Mouse (Mus musculus): ENCODE data around the gene Sez6l2.
"Not testable (repeated sequence)": the region's sequence is repeated elsewhere in the genome, so short reads cannot be mapped to it uniquely, and the experiment has no call there.

Sez6l2 gene

GRCm38 (mm10) chr7:126949793-126950646 lies at the start of gene Sez6l2:
Sez6l2 (plus strand) TSS chr7:126950563.
- peak; percentile 92 for DNase-seq

GRCm38 (mm10) chr7:126905590-126905989 lies 44.8 kb upstream of the Sez6l2 start:
- DNase-seq: no peak

- no peak for DNase-seq
Observed at GRCm38 (mm10) chr7:126914844-126915243, 35.5 kb upstream of the Sez6l2 start.

GRCm38 (mm10) chr7:126918356-126918755 lies 32.0 kb upstream of the Sez6l2 start:
- DNase-seq: not testable (repeated sequence)

- no peak for DNase-seq
Observed at GRCm38 (mm10) chr7:126919973-126920372, 30.4 kb upstream of the Sez6l2 start.

- DNase-seq: no peak
Observed at GRCm38 (mm10) chr7:126921563-126921962, 28.8 kb upstream of the Sez6l2 start.

GRCm38 (mm10) chr7:126922624-126923060 lies 27.7 kb upstream of the Sez6l2 start, which contains the start of gene Tmem219:
Tmem219 (minus strand) TSS chr7:126922917.
- DNase-seq: peak; percentile 42

GRCm38 (mm10) chr7:126923999-126924398 lies 26.4 kb upstream of the Sez6l2 start:
- DNase-seq: no peak

GRCm38 (mm10) chr7:126926299-126926698 lies 24.1 kb upstream of the Sez6l2 start:
- DNase-seq: no peak

- DNase-seq: peak; percentile 95
Observed at GRCm38 (mm10) chr7:126928384-126929037, 21.9 kb upstream of the Sez6l2 start, which contains the start of gene Kctd13. Kctd13 (plus strand) TSS chr7:126928879.

- no peak for DNase-seq
Observed at GRCm38 (mm10) chr7:126929046-126929445, 21.3 kb upstream of the Sez6l2 start.

GRCm38 (mm10) chr7:126932652-126933051 lies 17.7 kb upstream of the Sez6l2 start:
- no peak for DNase-seq

- DNase-seq: no peak
Observed at GRCm38 (mm10) chr7:126941171-126941570, 9.2 kb upstream of the Sez6l2 start.

- no peak for DNase-seq
Observed at GRCm38 (mm10) chr7:126941801-126942200, 8.6 kb upstream of the Sez6l2 start.

GRCm38 (mm10) chr7:126946530-126946929 lies 3.8 kb upstream of the Sez6l2 start:
- peak; percentile 59 for DNase-seq

- no peak for DNase-seq
Observed at GRCm38 (mm10) chr7:126948626-126949025, 1.7 kb upstream of the Sez6l2 start.

GRCm38 (mm10) chr7:126949403-126949792 lies 965 bp upstream of the Sez6l2 start, which contains the start of gene Asphd1:
Asphd1 (minus strand) TSS chr7:126949582.
- DNase-seq: no peak

GRCm38 (mm10) chr7:126950647-126951615 lies 568 bp downstream of the Sez6l2 start:
- DNase-seq: peak; percentile 33

GRCm38 (mm10) chr7:126951741-126952140 lies 1.4 kb downstream of the Sez6l2 start:
- DNase-seq: no peak

GRCm38 (mm10) chr7:126952646-126953045 lies 2.3 kb downstream of the Sez6l2 start:
- peak; percentile 34 for DNase-seq

- no peak for DNase-seq
Observed at GRCm38 (mm10) chr7:126955125-126955524, 4.8 kb downstream of the Sez6l2 start.

- no peak for DNase-seq
Observed at GRCm38 (mm10) chr7:126959780-126960179, 9.4 kb downstream of the Sez6l2 start.

GRCm38 (mm10) chr7:126961095-126961494 lies 10.7 kb downstream of the Sez6l2 start:
- DNase-seq: no peak
